Mouse (Mus musculus) testis, postnatal 14 days (tissue): ENCODE measurements at regions not wholly inside any gene's neighbourhood (a gene's known extent, or its start where the extent isn't known, plus 50 kb on each side); places are given as distances from the start of the nearest gene placed in this dataset.
"Not testable (repeated sequence)": the region's sequence is repeated elsewhere in the genome, so short reads cannot be mapped to it uniquely, and the experiment has no call there.

Experiments
- DNase-seq: peaks from one replicate; pipeline ENCODE4 v3.0.0; 2021; ENCODE audit warnings: low spot score

- DNase-seq, result not testable (repeated sequence)
Observed at GRCm38 (mm10) chr1:161614091-161614490, 119.6 kb downstream of the Tnfsf18 start.

GRCm38 (mm10) chr1:161613658-161614057 lies 119.2 kb downstream of the Tnfsf18 start:
- not testable (repeated sequence) for DNase-seq

GRCm38 (mm10) chr1:161607446-161607845 lies 113.0 kb downstream of the Tnfsf18 start:
- no peak for DNase-seq

- no peak for DNase-seq
Observed at GRCm38 (mm10) chr1:161602150-161602549, 107.7 kb downstream of the Tnfsf18 start.

GRCm38 (mm10) chr1:161601167-161601566 lies 106.7 kb downstream of the Tnfsf18 start:
- no peak for DNase-seq

- peak; percentile 9 for DNase-seq
Observed at GRCm38 (mm10) chr1:161598167-161598566, 103.7 kb downstream of the Tnfsf18 start.

GRCm38 (mm10) chr1:161576530-161576929 lies 82.1 kb downstream of the Tnfsf18 start:
- no peak for DNase-seq

- DNase-seq, result no peak
Observed at GRCm38 (mm10) chr1:161575939-161576338, 81.5 kb downstream of the Tnfsf18 start.

GRCm38 (mm10) chr1:161575171-161575570 lies 80.7 kb downstream of the Tnfsf18 start:
- no peak for DNase-seq

GRCm38 (mm10) chr1:161570762-161571161 lies 76.3 kb downstream of the Tnfsf18 start:
- no peak for DNase-seq

GRCm38 (mm10) chr1:161567826-161568225 lies 73.4 kb downstream of the Tnfsf18 start:
- DNase-seq, result no peak

GRCm38 (mm10) chr1:161560368-161560767 lies 65.9 kb downstream of the Tnfsf18 start:
- no peak for DNase-seq
